Comparison of ENCODE assay signal across 25 mouse cellular contexts in genomic region chr15:36909494-36909893, GRCm38 (mm10).
"Had no signal": no experiment of that assay in that cellular context is flagged by ENCODE, and none has a peak within 500 bp of the region (broad histone marks: within the 10 kb centered on the region; RNA-seq: fewer than 3 reads in every experiment).

No protein-coding gene starts in this region.

- H3K36me3 ChIP-seq: heart, embryonic 13.5 days; heart, embryonic 15.5 days; hindbrain, embryonic 10.5 days; hindbrain, embryonic 12.5 days; limb, embryonic 10.5 days; limb, embryonic 12.5 days had no signal

- H3K27me3 ChIP-seq: heart, embryonic 13.5 days; heart, embryonic 15.5 days; hindbrain, embryonic 12.5 days; limb, embryonic 12.5 days had no signal

- H3K27ac ChIP-seq: heart, adult 2 months; heart, embryonic 13.5 days; heart, embryonic 15.5 days; hindbrain, embryonic 10.5 days; hindbrain, embryonic 12.5 days; hindbrain, embryonic 14.5 days; layer of hippocampus, adult 2 months; left cerebral cortex, adult 2 months; limb, embryonic 10.5 days; limb, embryonic 12.5 days had no signal

- DNase-seq: gastrocnemius, postnatal 14 days; gastrocnemius, postnatal 36 days; heart, adult 11 months; heart, adult 2 months; heart, postnatal 4 days; kidney, adult 18-20 months; kidney, adult 8-10 months; kidney, postnatal 10 days; kidney, postnatal 25 days; kidney, postnatal 4 days; liver had no signal

- H3K4me3 ChIP-seq: heart, adult 2 months; heart, embryonic 13.5 days; heart, embryonic 15.5 days; hindbrain, embryonic 10.5 days; hindbrain, embryonic 12.5 days; layer of hippocampus, adult 2 months; left cerebral cortex, adult 2 months; limb, embryonic 10.5 days; limb, embryonic 12.5 days had no signal

- ATAC-seq: hindbrain, embryonic 16.5 days; inflammation-experienced regulatory T-cells, adult 6 months; intestine, embryonic 16.5 days had no signal

- H3K4me1 ChIP-seq: heart, embryonic 13.5 days; heart, embryonic 15.5 days; hindbrain, embryonic 12.5 days had no signal

- H3K9ac ChIP-seq: heart, embryonic 13.5 days; heart, embryonic 15.5 days; hindbrain, embryonic 12.5 days; hindbrain, embryonic 14.5 days; limb, embryonic 12.5 days had no signal

- H3K9me3 ChIP-seq: heart, embryonic 15.5 days; hindbrain, embryonic 10.5 days; hindbrain, embryonic 12.5 days; limb, embryonic 10.5 days had no signal

- H3K4me2 ChIP-seq: heart, embryonic 11.5 days; heart, embryonic 13.5 days; heart, embryonic 15.5 days; hindbrain, embryonic 12.5 days; hindbrain, embryonic 14.5 days; limb, embryonic 12.5 days; liver, embryonic 11.5 days had no signal
